Mouse (Mus musculus) stomach, embryonic 15.5 days (tissue): ENCODE results near the gene Manbal. TPM values are rescaled to one million over a fixed set of nuclear protein-coding genes. Genes with fewer than 3 reads are reported as not detected.

Experiments
- ATAC-seq: fragments of 200-750 bp; cut with Nextera tagmentation; 2 replicates; pipeline ENCODE4 v1.8.0; 2017; ENCODE audit warnings: low read depth, moderate number of reproducible peaks, moderate TSS enrichment; ENCODE audit not compliant: insufficient read depth, low FRiP score
- H3K27ac ChIP-seq: fragments of 300-500 bp; sonication (generic); 2 replicates; pipeline ENCODE4 v1.5.1; 2015; ENCODE audit warnings: mild to moderate bottlenecking, inconsistent platforms
- H3K27me3 ChIP-seq: fragments of 300-500 bp; sonication (generic); replicated peaks from 2 replicates; pipeline ENCODE4 v1.6.1; 2015; ENCODE audit warnings: inconsistent platforms
- H3K36me3 ChIP-seq: fragments of 300-500 bp; sonication (generic); 2 replicates; pipeline ENCODE4 v1.6.1; 2015; ENCODE audit warnings: inconsistent platforms
- H3K4me1 ChIP-seq: fragments of 300-500 bp; sonication (generic); 2 replicates; pipeline ENCODE4 v1.6.1; 2015; ENCODE audit warnings: inconsistent platforms
- H3K4me2 ChIP-seq: fragments of 300-500 bp; sonication (generic); 2 replicates; pipeline ENCODE4 v1.6.1; 2015; ENCODE audit warnings: mild to moderate bottlenecking, inconsistent platforms
- H3K4me3 ChIP-seq: fragments of 300-500 bp; sonication (generic); replicated peaks from 2 replicates; pipeline ENCODE4 v1.5.1; 2015; ENCODE audit warnings: inconsistent platforms
- H3K9ac ChIP-seq: fragments of 300-500 bp; sonication (generic); 2 replicates; pipeline ENCODE4 v1.6.1; 2015; ENCODE audit warnings: inconsistent platforms
- H3K9me3 ChIP-seq: fragments of 300-500 bp; sonication (generic); 2 replicates; pipeline ENCODE4 v1.6.1; 2016; ENCODE audit warnings: inconsistent platforms
- WGBS: fragments of 180-500 bp; shearing (Covaris S2); methylation state at CpG from one replicate; pipeline ENCODE4 v1.1.7; 2015; 5-methylcytosine and 5-hydroxymethylcytosine counted together
- polyA plus RNA-seq: library from polyadenylated mRNA; unstranded; fragments of >200 nt; fragmentation: Nextera tagmentation; extraction: Ambion mirVana; gene quantifications from 2 replicates; pipeline ENCODE4 v1.2.1, GENCODE M21; 2015

The Manbal gene
- polyA plus RNA-seq, 1 experiment from 2014 or later = 68.3 TPM

DNA sequence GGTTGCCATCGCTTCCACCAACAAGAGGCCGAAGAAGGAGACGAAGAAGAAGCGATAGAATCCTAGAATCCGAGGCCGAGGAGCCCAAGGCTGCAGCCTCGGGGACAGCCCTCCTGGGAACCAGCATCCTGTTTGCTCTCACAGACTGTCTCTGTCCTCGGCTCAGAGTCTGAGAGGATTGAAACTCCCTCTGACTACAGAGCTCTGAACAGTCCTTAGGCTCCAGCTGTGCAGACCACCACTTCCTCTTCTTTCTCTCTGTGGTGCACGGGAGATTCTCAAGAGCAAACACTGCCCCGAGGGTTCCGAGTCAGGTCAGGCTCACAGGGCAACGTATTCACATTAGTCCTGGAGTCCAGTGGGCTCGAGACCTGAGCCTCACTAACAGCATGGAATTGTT lies 28.6 kb downstream of the Manbal start:
- no peak overlapping the region for H3K4me2 ChIP-seq
- H3K9ac ChIP-seq = no peak overlapping the region
- H3K4me1 ChIP-seq = peaks cover 32% of the 10 kb centered on the region
- peaks cover 21% of the 10 kb centered on the region for H3K36me3 ChIP-seq
- H3K9me3 ChIP-seq = no peaks in the 10 kb centered on the region
- WGBS = 53% methylated on average over 13 of the region's 13 CpGs
- no peaks in the 10 kb centered on the region for H3K27me3 ChIP-seq
- ATAC-seq = no peak
- H3K27ac ChIP-seq = peak overlapping the region; percentile 87
- H3K4me3 ChIP-seq = no peak overlapping the region

DNA sequence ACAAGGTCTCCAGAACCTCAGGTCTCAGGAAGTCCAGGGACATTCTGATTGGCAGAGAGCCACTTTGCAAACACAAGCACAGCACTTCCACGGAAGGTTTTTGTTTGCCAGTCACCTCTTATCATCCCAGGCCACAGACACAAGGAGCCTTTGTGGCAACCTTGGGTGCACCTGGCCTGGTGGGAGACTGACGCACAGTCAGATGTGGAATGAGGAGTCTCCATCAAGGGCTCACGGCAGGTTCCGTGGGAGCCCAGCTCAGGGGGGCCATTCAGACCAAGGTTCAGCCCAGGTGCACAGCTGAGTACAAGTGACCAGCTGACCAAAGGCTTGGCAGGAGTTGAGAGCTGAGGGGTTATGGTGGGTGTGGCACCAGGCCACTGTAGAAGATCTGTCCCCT lies 30.0 kb downstream of the Manbal start:
- Histone ChIP-seq H3K4me1 (peaks cover 31% of the 10 kb centered on the region), H3K36me3 (peaks cover 21% of the 10 kb centered on the region), H3K4me2 (no peak overlapping the region), H3K27ac (peak overlapping the region; percentile 75; the same call in 1 of the 2 replicates), H3K9me3 (no peaks in the 10 kb centered on the region), H3K4me3 (no peak overlapping the region), H3K9ac (no peak overlapping the region), H3K27me3 (no peaks in the 10 kb centered on the region)
- peak; percentile 37; the same call in 1 of the 2 replicates for ATAC-seq
- 70% methylated on average over 4 of the region's 4 CpGs for WGBS

DNA sequence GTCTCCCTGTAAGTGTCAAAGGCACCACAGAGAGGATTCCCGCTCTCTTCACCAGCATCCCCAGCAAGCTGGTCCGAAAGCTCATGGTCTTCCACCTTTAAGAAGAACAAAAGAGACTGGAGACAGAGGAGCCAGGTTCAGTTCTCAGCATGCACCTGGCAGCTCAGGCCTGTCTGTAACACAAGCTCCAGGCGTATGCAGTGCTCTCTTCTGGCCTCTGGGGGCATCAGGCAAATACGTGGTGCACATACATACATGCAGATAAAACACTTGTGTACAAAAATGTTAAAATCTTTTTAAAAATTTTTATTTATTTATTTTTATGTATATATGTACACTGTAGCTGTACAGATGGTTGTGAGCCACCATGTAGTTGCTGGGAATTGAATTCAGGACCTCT lies 31.1 kb downstream of the Manbal start:
- ATAC-seq = no peak
- no peaks in the 10 kb centered on the region for H3K27me3 ChIP-seq
- no peak overlapping the region for H3K9ac ChIP-seq
- peaks cover 21% of the 10 kb centered on the region for H3K36me3 ChIP-seq
- peaks cover 25% of the 10 kb centered on the region for H3K4me1 ChIP-seq
- no peak overlapping the region for H3K4me3 ChIP-seq
- H3K4me2 ChIP-seq = no peak overlapping the region
- WGBS = 97% methylated on average over 4 of the region's 4 CpGs
- no peak overlapping the region for H3K27ac ChIP-seq
- H3K9me3 ChIP-seq = no peaks in the 10 kb centered on the region

DNA sequence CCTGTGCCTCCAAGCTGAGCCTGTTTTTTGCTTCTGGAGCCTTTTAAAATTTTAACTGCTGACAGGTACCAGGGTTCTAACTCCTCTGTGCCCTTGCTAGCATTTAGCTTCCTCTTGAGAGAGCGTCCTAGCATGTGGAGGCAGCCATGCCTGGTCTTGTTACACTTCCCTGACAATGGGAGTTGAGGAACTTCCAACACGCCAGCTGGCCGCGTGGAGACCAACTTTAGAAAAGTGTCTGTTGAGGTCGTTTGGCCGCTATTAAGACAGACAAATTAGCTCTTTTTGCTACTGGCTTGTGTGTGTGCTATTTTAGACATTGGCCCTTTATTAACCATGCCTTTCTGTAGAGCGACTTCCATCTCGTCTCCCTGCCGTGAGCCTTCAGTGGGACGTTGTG lies 32.4 kb downstream of the Manbal start:
- Histone ChIP-seq H3K4me2 (no peak overlapping the region), H3K4me1 (peaks cover 22% of the 10 kb centered on the region), H3K27ac (no peak overlapping the region), H3K36me3 (peaks cover 21% of the 10 kb centered on the region), H3K9me3 (no peaks in the 10 kb centered on the region), H3K4me3 (no peak overlapping the region), H3K9ac (no peak overlapping the region), H3K27me3 (no peaks in the 10 kb centered on the region)
- ATAC-seq = no peak
- 82% methylated on average over 10 of the region's 10 CpGs for WGBS

DNA sequence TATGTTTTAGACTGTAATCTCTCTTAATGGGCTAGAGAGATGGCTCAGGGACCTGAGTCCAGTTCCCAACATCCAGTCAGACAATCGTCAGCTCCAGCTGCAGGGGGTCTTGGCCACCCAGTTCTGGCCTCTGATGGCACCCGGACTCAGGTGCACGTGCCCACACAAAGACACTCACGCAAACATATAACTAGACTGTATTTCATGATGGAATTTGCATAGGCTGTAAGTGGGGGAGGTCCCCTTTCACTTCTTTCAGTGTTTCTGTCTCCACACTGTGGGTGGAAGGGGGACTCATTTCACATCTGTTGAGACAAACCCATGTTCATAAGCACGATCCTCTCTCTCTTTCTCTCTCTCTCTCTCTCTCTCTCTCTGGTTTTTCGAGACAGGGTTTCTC lies 33.1 kb downstream of the Manbal start:
- 89% methylated on average over 6 of the region's 6 CpGs for WGBS
- no peak for ATAC-seq
- no peaks in the 10 kb centered on the region for H3K9me3 ChIP-seq

DNA sequence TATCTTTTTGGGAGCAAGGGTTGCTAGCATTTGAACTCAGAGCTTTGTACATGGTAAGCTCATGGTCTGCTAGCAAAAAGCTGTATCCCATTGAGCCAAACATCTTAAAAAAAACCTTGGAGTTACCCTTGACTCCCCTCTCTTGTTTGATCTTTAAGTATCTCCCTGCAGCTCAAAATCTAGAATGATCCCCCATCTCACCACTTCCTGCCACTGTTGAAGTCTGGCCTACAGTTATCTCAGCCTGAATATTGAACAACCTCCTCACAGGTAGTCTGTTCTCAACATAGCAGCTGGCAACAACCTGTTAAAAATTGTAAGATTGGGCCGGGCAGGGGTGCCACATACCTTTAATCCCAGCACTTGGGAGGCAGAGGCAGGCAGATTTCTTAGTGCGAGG lies 33.9 kb downstream of the Manbal start:
- Histone ChIP-seq H3K36me3 (peaks cover 17% of the 10 kb centered on the region), H3K4me1 (peaks cover 8% of the 10 kb centered on the region), H3K27me3 (no peaks in the 10 kb centered on the region), H3K9me3 (no peaks in the 10 kb centered on the region), H3K4me3 (no peak overlapping the region), H3K27ac (no peak overlapping the region), H3K9ac (no peak overlapping the region), H3K4me2 (no peak overlapping the region)
- 92% methylated on average over 2 of the region's 2 CpGs for WGBS
- no peak for ATAC-seq

More for the DNA sequence above, 33.1 kb downstream of the Manbal start:
- Histone ChIP-seq H3K27ac (no peak overlapping the region), H3K4me2 (no peak overlapping the region), H3K4me3 (no peak overlapping the region), H3K27me3 (no peaks in the 10 kb centered on the region), H3K9ac (no peak overlapping the region), H3K36me3 (peaks cover 21% of the 10 kb centered on the region), H3K4me1 (peaks cover 15% of the 10 kb centered on the region)

DNA sequence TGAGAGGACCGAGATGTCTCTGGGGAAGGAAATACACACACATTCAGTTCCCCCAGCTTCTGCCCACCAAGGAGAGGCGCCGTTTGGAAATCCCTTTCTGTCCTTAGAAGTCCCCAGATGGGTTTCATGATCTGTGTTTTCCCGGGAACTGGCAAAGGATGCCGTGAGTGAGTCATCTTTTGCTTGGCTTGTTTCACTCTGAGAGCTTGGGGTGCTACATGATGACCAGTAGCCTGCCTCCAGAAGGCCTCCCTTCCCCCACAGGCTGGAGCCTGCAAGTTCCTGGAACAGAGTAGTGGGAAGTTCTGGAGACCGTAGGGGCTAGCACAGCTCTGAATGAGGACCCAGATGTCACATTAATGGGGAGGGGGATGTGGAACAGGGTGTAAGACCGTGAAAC lies 40.2 kb downstream of the Manbal start:
- Histone ChIP-seq H3K9ac (no peak overlapping the region), H3K4me1 (no peaks in the 10 kb centered on the region), H3K36me3 (no peaks in the 10 kb centered on the region), H3K27me3 (no peaks in the 10 kb centered on the region), H3K4me3 (no peak overlapping the region), H3K9me3 (no peaks in the 10 kb centered on the region), H3K27ac (no peak overlapping the region), H3K4me2 (no peak overlapping the region)
- WGBS = 79% methylated on average over 7 of the region's 7 CpGs
- ATAC-seq = no peak

DNA sequence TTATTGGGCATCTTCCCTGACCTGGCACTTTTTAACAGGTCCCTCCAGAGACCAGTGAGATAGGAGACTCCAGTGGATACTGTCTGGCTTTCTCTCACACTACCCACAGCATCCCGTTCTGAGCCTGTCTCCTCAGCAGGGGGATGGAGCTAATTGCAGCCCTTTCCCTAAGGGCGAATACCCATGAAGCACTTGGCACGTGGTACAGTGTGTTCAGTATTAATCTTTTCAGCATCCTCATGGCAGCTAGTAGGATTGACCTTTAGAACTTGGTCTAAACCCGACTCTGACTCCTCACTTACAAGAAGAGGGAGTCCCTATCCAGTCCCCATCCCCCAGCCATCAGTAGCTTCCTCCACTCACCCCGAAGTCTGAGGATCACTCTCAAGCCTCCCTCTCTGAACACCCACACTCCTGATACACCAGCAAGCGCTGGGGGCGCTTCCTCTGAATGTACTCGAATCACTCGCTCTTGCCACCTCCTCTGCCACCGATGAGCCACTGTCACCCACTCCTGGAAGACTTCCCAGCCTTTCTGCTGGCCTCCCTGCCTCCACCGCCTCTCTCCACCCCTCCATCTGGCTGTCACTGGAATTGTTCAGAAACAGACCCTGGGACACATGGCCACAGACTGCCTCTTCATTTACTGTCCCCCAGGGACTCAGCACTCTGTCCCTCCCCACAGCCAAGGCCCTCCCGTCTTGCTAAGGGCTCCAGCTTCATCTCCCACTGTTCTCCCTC lies 42.6 kb downstream of the Manbal start:
- Histone ChIP-seq H3K27ac (no peak overlapping the region), H3K27me3 (no peaks in the 10 kb centered on the region), H3K9ac (no peak overlapping the region), H3K4me3 (no peak overlapping the region), H3K4me1 (no peaks in the 10 kb centered on the region), H3K4me2 (no peak overlapping the region), H3K36me3 (no peaks in the 10 kb centered on the region), H3K9me3 (no peaks in the 10 kb centered on the region)
- 71% methylated on average over 12 of the region's 12 CpGs for WGBS
- ATAC-seq = no peak

DNA sequence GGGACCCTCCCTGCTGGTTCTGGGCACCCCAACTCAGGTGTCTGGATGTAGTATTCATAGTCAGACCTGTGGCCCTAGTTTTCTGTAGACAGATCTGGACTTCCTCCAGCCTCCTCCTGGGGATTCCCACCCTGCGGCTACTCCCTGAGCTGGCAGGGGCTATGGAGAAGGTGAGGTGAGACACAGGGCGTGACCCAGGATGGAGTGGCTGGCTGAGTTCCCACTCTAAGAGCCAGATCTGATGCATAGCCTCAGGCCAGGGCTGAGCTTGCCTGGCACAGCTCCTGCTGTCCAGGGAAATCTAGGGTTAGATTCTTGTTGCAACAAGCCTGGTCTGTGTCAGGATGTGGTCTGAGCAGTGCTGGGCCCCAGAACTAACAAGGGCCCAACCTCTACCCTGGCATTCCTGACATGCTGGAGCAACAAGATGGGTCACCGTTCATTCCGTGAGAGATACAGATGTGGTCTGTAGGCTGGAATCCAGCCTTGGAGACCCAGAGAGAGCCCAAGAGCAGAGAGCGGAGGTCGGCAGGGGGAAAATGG lies 43.8 kb downstream of the Manbal start:
- no peaks in the 10 kb centered on the region for H3K27me3 ChIP-seq
- no peak overlapping the region for H3K9ac ChIP-seq
- no peak overlapping the region for H3K4me2 ChIP-seq
- no peak for ATAC-seq
- H3K9me3 ChIP-seq = no peaks in the 10 kb centered on the region
- no peaks in the 10 kb centered on the region for H3K4me1 ChIP-seq
- no peak overlapping the region for H3K27ac ChIP-seq
- WGBS = 75% methylated on average over 6 of the region's 6 CpGs
- H3K36me3 ChIP-seq = no peaks in the 10 kb centered on the region
- no peak overlapping the region for H3K4me3 ChIP-seq

DNA sequence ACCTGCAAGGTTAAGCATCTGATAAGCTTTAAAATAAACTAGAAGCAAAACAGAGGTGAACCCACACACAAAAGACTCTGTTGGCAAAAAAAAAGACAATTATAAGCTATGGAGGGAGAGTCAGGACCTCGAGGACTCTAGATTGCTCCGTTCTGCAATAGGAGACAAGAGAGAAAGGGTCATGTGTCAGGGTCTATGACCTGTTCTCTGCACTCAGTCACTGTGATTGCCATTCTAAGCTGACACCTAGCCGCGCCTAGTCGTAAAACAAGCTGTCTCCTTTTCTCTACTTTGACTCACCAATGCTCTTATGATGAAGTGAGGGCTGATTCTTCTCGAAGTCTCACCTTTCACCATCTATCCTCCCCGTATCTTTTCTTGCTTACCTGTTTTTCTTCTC lies 45.1 kb downstream of the Manbal start:
- Histone ChIP-seq H3K36me3 (no peaks in the 10 kb centered on the region), H3K9me3 (no peaks in the 10 kb centered on the region), H3K4me1 (no peaks in the 10 kb centered on the region), H3K4me3 (no peak overlapping the region), H3K4me2 (no peak overlapping the region), H3K9ac (no peak overlapping the region), H3K27me3 (no peaks in the 10 kb centered on the region), H3K27ac (no peak overlapping the region)
- WGBS = 43% methylated on average over 7 of the region's 7 CpGs
- ATAC-seq = no peak

DNA sequence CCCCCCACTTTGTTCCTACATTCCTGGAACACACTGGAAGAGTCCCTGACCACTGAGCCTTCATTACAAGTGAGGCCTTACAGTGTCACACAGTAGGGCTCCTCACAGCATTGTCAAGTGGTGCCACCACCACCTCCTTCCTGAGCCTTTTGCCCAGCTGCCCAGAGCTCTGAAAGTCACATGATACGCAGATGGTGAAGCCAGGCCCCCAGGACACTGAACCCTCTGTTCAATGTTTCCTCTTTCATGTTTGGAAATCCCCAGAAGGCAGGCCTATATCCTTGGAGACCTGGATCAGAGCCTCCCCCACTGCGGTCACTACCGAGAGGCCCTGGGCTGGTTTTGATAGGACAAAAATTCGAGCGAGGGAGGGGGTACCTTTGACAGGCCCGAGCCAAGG lies 49.8 kb downstream of the Manbal start:
- H3K4me2 ChIP-seq = no peak overlapping the region
- H3K36me3 ChIP-seq = no peaks in the 10 kb centered on the region
- no peak overlapping the region for H3K4me3 ChIP-seq
- no peak overlapping the region for H3K27ac ChIP-seq
- ATAC-seq = no peak
- 65% methylated on average over 6 of the region's 6 CpGs for WGBS
- no peak overlapping the region for H3K9ac ChIP-seq
- H3K27me3 ChIP-seq = no peaks in the 10 kb centered on the region
- no peaks in the 10 kb centered on the region for H3K9me3 ChIP-seq
- H3K4me1 ChIP-seq = peaks cover 7% of the 10 kb centered on the region; the same call in 1 of the 2 replicates

DNA sequence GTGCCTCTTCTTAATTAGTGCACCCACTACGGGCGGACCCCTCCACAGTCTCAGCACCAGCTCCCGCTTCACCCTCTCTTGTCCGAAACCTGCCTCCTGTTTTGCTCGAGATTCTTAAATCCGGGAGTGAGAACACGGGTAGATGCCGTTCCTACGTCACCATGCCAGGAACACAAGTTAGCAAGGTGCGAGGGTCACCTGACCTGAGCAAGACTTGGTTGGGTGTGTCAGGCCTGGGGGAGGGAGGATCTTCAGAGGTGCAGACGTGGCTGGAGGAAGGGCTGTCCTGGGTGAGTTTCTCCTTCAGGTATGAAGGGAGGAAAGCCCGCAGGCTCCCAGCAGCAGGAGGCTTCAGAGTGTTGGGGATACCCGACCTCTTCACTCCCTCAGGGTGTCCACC lies 50.8 kb downstream of the Manbal start, which contains the start of gene Src:
Gene Src (plus strand): TSS at position 239 of the 400 bp plus-strand sequence.
- ATAC-seq = no peak
- H3K4me1 ChIP-seq = peaks cover 14% of the 10 kb centered on the region; the same call in 1 of the 2 replicates
- H3K4me3 ChIP-seq = no peak within 1 kb of the TSS
- no peak within 1 kb of the TSS for H3K9ac ChIP-seq
- H3K27me3 ChIP-seq = no peaks in the 10 kb centered on the region
- no peak within 1 kb of the TSS; the same call in 1 of the 2 replicates for H3K4me2 ChIP-seq
- H3K27ac ChIP-seq = peak within 1 kb of the TSS; percentile 10
- H3K36me3 ChIP-seq = no peaks in the 10 kb centered on the region
- WGBS = 33% methylated on average over 13 of the region's 13 CpGs
- H3K9me3 ChIP-seq = no peaks in the 10 kb centered on the region
